Comparison of ENCODE assay signal across 7 mouse cellular contexts in genomic region chr13:73467421-73468237, GRCm38 (mm10). TPM values are rescaled to one million over a fixed set of nuclear protein-coding genes. Genes with fewer than 3 reads are reported as not detected.
DNase-seq lines count a peak whose midpoint lies in the region; ATAC-seq lines count a peak whose summit lies in the region.

No protein-coding gene starts in this region.

- peak; percentile 55 for DNase-seq in CD4-positive, CD25-positive, alpha-beta regulatory T cell, adult 2 months (ENCODE audit: low read depth, low spot score)
- peak; percentile 41 for DNase-seq in MEL-GATA-1-ER (ENCODE audit: extremely low read depth, low read depth)
- peak; percentile 41 for DNase-seq in embryo, embryonic 11 days
- peak; percentile 24 to 63 for DNase-seq in kidney, postnatal 25 days
- peak; percentile 27 for DNase-seq in splenic B cell, adult 2 months (ENCODE audit: low read depth, low spot score)

- H3K27me3 ChIP-seq in heart, embryonic 15.5 days = no peaks in the 10 kb centered on the region
- H3K27me3 ChIP-seq in splenic B cell, adult 2 months (ENCODE audit: control insufficient read depth, insufficient read depth, low read length, poor library complexity, severe bottlenecking) = no peaks in the 10 kb centered on the region

- peak; percentile 70; the same call in 1 of the 2 replicates for ATAC-seq in heart, embryonic 15.5 days (replicated peaks; ENCODE audit: insufficient number of reproducible peaks, insufficient read depth, low FRiP score, low read depth)
- peak; percentile 49 for ATAC-seq in megakaryocyte, adult 5-6 weeks (ENCODE audit: poor library complexity, severe bottlenecking)

- peak overlapping the region; percentile 85 for H3K27ac ChIP-seq in heart, embryonic 15.5 days

- peak overlapping the region; percentile 94 for H3K4me2 ChIP-seq in heart, embryonic 15.5 days

- WGBS in heart, embryonic 15.5 days = 1% methylated on average over 53 of the region's 53 CpGs

- H3K9ac ChIP-seq in heart, embryonic 15.5 days = peak overlapping the region; percentile 83

- no peaks in the 10 kb centered on the region for H3K9me3 ChIP-seq in heart, embryonic 15.5 days (replicated peaks)

- H3K4me1 ChIP-seq in heart, embryonic 15.5 days (replicated peaks) = peaks cover 9% of the 10 kb centered on the region

- peak overlapping the region; percentile 85 for H3K4me3 ChIP-seq in heart, embryonic 15.5 days

- H3K36me3 ChIP-seq in heart, embryonic 15.5 days = no peaks in the 10 kb centered on the region
- H3K36me3 ChIP-seq in splenic B cell, adult 2 months (ENCODE audit: control insufficient read depth, insufficient read depth, low read length, poor library complexity, severe bottlenecking) = no peaks in the 10 kb centered on the region

RNA-seq across cellular contexts. Expression of gene Lpcat1, which starts 0.6 kb away (rescaled TPM):
- 15.9 and 19.1 TPM in 2 replicates for polyA plus RNA-seq in heart, embryonic 15.5 days (2015; fragmentation: Nextera tagmentation; extraction: Ambion mirVana)
- total RNA-seq in megakaryocyte, adult 5-6 weeks (2015) = 12.7 and 14.9 TPM in 2 replicates
- total RNA-seq in megakaryocyte, adult 5-6 weeks (2017) = 23.5 and 23.6 TPM in 2 replicates

Comparison
In these comparisons a context has a peak if more than half of its experiments do, and no peak if none do; other contexts are left out.
1. Peak in every context shown above with its lines: DNase-seq, ATAC-seq, H3K4me3 ChIP-seq and H3K27ac ChIP-seq.